Mouse (Mus musculus) embryonic fibroblast, embryonic 13.5 days (primary cell): ENCODE results near the gene Prelp.
"Not testable (repeated sequence)": the region's sequence is repeated elsewhere in the genome, so short reads cannot be mapped to it uniquely, and the experiment has no call there.

Experiments used
- CTCF ChIP-seq: IDR thresholded peaks from 2 replicates; pipeline ENCODE4 v1.5.1; 2011; ENCODE audit warnings: mild to moderate bottlenecking, control low read depth, low read length, moderate library complexity, borderline replicate concordance; ENCODE audit not compliant: insufficient read depth
- POLR2A ChIP-seq: IDR thresholded peaks from 2 replicates; pipeline ENCODE4 v1.6.1; 2011; ENCODE audit warnings: low read depth, mild to moderate bottlenecking, control low read depth, low read length, moderate library complexity

GRCm38 (mm10) chr1:133963128-133963527 is 41.9 kb upstream of the Prelp start:
- not testable (repeated sequence) for TF ChIP-seq POLR2A, CTCF
